Mouse (Mus musculus): ENCODE results near the gene Gm20518. TPM values are rescaled to one million over a fixed set of nuclear protein-coding genes. Genes with fewer than 3 reads are reported as not detected.

Gm20518 gene
- polyA plus RNA-seq, 2 experiments: 0.25 TPM; not detected in 1

DNA sequence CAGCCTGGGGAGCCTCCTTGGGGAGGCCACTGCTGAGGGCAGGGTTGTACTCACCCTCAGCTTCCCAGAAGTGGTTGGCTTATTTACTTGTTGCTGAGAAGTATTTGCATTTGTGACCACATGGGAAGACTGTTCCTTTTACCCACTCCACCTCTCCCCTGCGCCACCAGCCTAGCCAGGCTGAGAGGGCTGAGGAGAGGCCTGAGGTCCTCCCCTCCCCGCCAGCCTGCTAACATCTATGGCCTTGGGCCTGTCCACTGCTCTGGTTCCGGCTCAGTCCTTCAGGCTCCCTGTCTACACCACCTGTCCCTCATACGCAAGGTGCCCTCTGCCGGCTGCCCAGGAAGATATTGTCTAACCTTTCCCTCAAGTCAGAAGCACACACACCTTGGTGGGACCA is 95.8 kb downstream of the Gm20518 start:
- Histone ChIP-seq H3K27me3 (ENCODE audit: control insufficient read depth, insufficient read depth, low read length) (peaks cover 52% of the 10 kb centered on the region), H3K27ac (no peak overlapping the region), H3K4me3 (ENCODE audit: insufficient read depth in 1 of 2, low read depth in 2 of 2, low read length in 2 of 2) (no peak overlapping the region), H3K4me2 (ENCODE audit: low read depth) (no peak overlapping the region), H3K9ac (replicated peaks) (no peak overlapping the region), H3K36me3 (replicated peaks; ENCODE audit: control insufficient read depth, insufficient read depth, low read depth) (no peaks in the 10 kb centered on the region), H3K4me1 (replicated peaks; ENCODE audit: control insufficient read depth in 2 of 2, insufficient read depth in 2 of 2, low read length in 1 of 2) (no peaks in the 10 kb centered on the region), H3K9me3 (ENCODE audit: control insufficient read depth, low read length) (no peaks in the 10 kb centered on the region)
- DNase-seq (ENCODE audit: low read depth in 3 of 3, low spot score in 3 of 3) (no peak), ATAC-seq (ENCODE audit: insufficient read depth) (no peak)
- TF ChIP-seq EP300 (IDR thresholded peaks at IDR 0.05; ENCODE audit: low read depth) (no peak), CTCF (IDR thresholded peaks at IDR 0.05; ENCODE audit: low read depth) (peak; percentile 27; the same call in 1 of the 2 replicates)
- 57% methylated on average over 5 of the region's 5 CpGs for WGBS (ENCODE audit: insufficient replicate concordance)

DNA sequence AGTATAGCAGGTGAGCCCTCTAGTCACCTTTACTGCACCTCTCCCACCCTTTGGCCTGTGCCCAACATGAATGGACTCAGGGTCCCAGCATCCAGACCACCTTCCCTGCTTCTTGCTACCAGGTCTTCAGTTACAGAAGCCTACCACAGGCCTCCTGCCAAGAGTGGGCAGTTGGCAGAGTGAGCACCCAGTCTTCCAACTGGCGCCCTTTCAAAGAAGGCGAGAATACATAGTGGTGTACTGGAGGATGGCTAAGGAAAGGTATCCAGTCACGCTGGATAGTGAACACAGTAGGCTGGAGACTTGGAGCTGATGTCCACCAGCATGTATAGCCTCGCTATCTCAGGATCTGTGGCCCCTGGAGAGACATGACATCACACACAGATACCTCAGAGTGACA is 97.4 kb downstream of the Gm20518 start:
- Histone ChIP-seq H3K9me3 (ENCODE audit: control insufficient read depth, low read length) (no peaks in the 10 kb centered on the region), H3K4me3 (ENCODE audit: insufficient read depth in 1 of 2, low read depth in 2 of 2, low read length in 2 of 2) (no peak overlapping the region), H3K9ac (replicated peaks) (no peak overlapping the region), H3K36me3 (replicated peaks; ENCODE audit: control insufficient read depth, insufficient read depth, low read depth) (peaks cover 3% of the 10 kb centered on the region; the same call in 1 of the 2 replicates), H3K4me1 (replicated peaks; ENCODE audit: control insufficient read depth in 2 of 2, insufficient read depth in 2 of 2, low read length in 1 of 2) (no peaks in the 10 kb centered on the region), H3K4me2 (ENCODE audit: low read depth) (no peak overlapping the region), H3K27ac (no peak overlapping the region), H3K27me3 (ENCODE audit: control insufficient read depth, insufficient read depth, low read length) (peaks cover 39% of the 10 kb centered on the region)
- WGBS (ENCODE audit: insufficient replicate concordance): 65% methylated on average over 4 of the region's 4 CpGs
- no peak for ATAC-seq (ENCODE audit: insufficient read depth)
- no peak for TF ChIP-seq CTCF (IDR thresholded peaks at IDR 0.05; ENCODE audit: low read depth)
- TF ChIP-seq EP300 (IDR thresholded peaks at IDR 0.05; ENCODE audit: low read depth): no peak
- DNase-seq (ENCODE audit: low read depth in 3 of 3, low spot score in 3 of 3): no peak

DNA sequence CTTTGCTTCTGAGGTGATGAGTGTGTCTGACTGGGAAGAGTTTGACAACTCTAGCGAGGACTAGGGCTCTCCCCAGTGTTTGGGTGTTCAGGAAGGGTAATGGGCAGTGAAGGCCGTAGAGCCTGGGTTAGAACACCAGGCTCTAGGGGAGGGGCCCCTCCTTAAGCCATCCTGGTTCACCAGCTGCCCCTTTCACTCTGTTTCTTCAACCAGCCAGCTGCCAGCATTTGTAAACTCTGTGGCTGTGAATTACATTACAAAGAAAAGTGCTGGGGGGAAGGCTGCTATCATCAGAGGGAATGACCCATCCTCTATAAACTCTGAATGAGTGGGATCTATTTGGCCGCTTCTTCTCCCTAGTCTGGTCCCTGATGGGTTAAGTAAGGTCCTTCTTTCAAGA is 98.7 kb downstream of the Gm20518 start:
- TF ChIP-seq CTCF (IDR thresholded peaks at IDR 0.05; ENCODE audit: low read depth) (no peak), EP300 (IDR thresholded peaks at IDR 0.05; ENCODE audit: low read depth) (no peak)
- Histone ChIP-seq H3K4me3 (ENCODE audit: insufficient read depth in 1 of 2, low read depth in 2 of 2, low read length in 2 of 2) (no peak overlapping the region), H3K27ac (no peak overlapping the region), H3K9ac (replicated peaks) (no peak overlapping the region), H3K4me1 (replicated peaks; ENCODE audit: control insufficient read depth in 2 of 2, insufficient read depth in 2 of 2, low read length in 1 of 2) (no peaks in the 10 kb centered on the region), H3K4me2 (ENCODE audit: low read depth) (no peak overlapping the region), H3K9me3 (ENCODE audit: control insufficient read depth, low read length) (no peaks in the 10 kb centered on the region), H3K36me3 (replicated peaks; ENCODE audit: control insufficient read depth, insufficient read depth, low read depth) (peaks cover 3% of the 10 kb centered on the region; the same call in 1 of the 2 replicates), H3K27me3 (ENCODE audit: control insufficient read depth, insufficient read depth, low read length) (peaks cover 25% of the 10 kb centered on the region)
- WGBS (ENCODE audit: insufficient replicate concordance): 59% methylated on average over 3 of the region's 3 CpGs
- no peak for ATAC-seq (ENCODE audit: insufficient read depth)
- no peak for DNase-seq (ENCODE audit: low read depth in 3 of 3, low spot score in 3 of 3)

DNA sequence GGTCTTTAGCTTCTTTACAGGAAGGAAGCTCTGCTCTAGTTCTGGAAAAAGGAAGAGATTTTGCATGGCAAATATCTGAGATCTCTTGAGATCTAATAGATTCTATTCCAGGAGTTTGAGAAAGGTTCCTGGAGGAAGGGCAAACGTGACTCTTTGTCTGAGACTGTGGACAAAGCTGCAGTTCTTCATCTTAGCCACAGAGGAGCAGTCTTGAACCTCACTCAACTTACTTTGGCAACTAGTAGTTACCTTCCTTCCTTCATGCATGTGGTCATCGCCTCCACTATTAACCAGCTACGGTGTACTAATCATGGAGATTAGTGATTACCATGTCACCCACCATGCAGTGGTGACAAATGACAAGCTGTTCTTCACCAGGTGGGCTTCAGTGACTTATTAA is 106.1 kb downstream of the Gm20518 start:
- 60% methylated on average over 3 of the region's 3 CpGs for WGBS (ENCODE audit: insufficient replicate concordance)
- no peaks in the 10 kb centered on the region for H3K27me3 ChIP-seq (ENCODE audit: control insufficient read depth, insufficient read depth, low read length)
- no peaks in the 10 kb centered on the region for H3K9me3 ChIP-seq (ENCODE audit: control insufficient read depth, low read length)
- peaks cover 3% of the 10 kb centered on the region; the same call in 1 of the 2 replicates for H3K36me3 ChIP-seq (replicated peaks; ENCODE audit: control insufficient read depth, insufficient read depth, low read depth)
- no peaks in the 10 kb centered on the region for H3K4me1 ChIP-seq (replicated peaks; ENCODE audit: control insufficient read depth in 2 of 2, insufficient read depth in 2 of 2, low read length in 1 of 2)
- no peak overlapping the region for H3K4me3 ChIP-seq (ENCODE audit: insufficient read depth in 1 of 2, low read depth in 2 of 2, low read length in 2 of 2)
- ATAC-seq (ENCODE audit: insufficient read depth) (no peak), DNase-seq (ENCODE audit: low read depth in 3 of 3, low spot score in 3 of 3) (no peak)
- no peak overlapping the region for H3K4me2 ChIP-seq (ENCODE audit: low read depth)
- 0 out of 2 replicates have a peak, but pooled peaks have one; percentile 20 for TF ChIP-seq CTCF (IDR thresholded peaks at IDR 0.05; ENCODE audit: low read depth)
- no peak for TF ChIP-seq EP300 (IDR thresholded peaks at IDR 0.05; ENCODE audit: low read depth)
- H3K9ac ChIP-seq (replicated peaks): no peak overlapping the region
- H3K27ac ChIP-seq: no peak overlapping the region

Other genes with a start within 250 kb of the Gm20518 start
- 1.6 and 2.5 TPM in 2 replicates for gene Ccdc74a, start 245.2 kb downstream of the Gm20518 start, polyA plus RNA-seq (2012; rRNA removed)
- 2.6 and 3.4 TPM in 2 replicates for gene Ccdc74a, start 245.2 kb downstream of the Gm20518 start, polyA plus RNA-seq (2014; fragmentation: Nextera tagmentation; extraction: Ambion mirVana)
- 18.0 and 20.6 TPM in 2 replicates for gene Med15, start 158.8 kb downstream of the Gm20518 start, polyA plus RNA-seq (2012; rRNA removed)
- 11.4 and 14.8 TPM in 2 replicates for gene Med15, start 158.8 kb downstream of the Gm20518 start, polyA plus RNA-seq (2014; fragmentation: Nextera tagmentation; extraction: Ambion mirVana)
- gene Klhl22, start 132.1 kb downstream of the Gm20518 start, polyA plus RNA-seq (2012; rRNA removed): 13.1 and 14.0 TPM in 2 replicates
- gene Klhl22, start 132.1 kb downstream of the Gm20518 start, polyA plus RNA-seq (2014; fragmentation: Nextera tagmentation; extraction: Ambion mirVana): 10.8 and 11.6 TPM in 2 replicates
- gene Scarf2, start 94.4 kb downstream of the Gm20518 start, polyA plus RNA-seq (2012; rRNA removed): 3.4 and 4.3 TPM in 2 replicates
- 0.51 and 1.0 TPM in 2 replicates for gene Scarf2, start 94.4 kb downstream of the Gm20518 start, polyA plus RNA-seq (2014; fragmentation: Nextera tagmentation; extraction: Ambion mirVana)
- not detected in 2 replicates for gene B830017H08Rik, start 58.5 kb downstream of the Gm20518 start, polyA plus RNA-seq (2012; rRNA removed)
- not detected in 2 replicates for gene B830017H08Rik, start 58.5 kb downstream of the Gm20518 start, polyA plus RNA-seq (2014; fragmentation: Nextera tagmentation; extraction: Ambion mirVana)
- 1.3 and 1.6 TPM in 2 replicates for gene Car15, start 53.3 kb downstream of the Gm20518 start, polyA plus RNA-seq (2012; rRNA removed)
- not detected in 2 replicates for gene Car15, start 53.3 kb downstream of the Gm20518 start, polyA plus RNA-seq (2014; fragmentation: Nextera tagmentation; extraction: Ambion mirVana)
- not detected in 2 replicates for gene Tssk1, start 2.6 kb upstream of the Gm20518 start, polyA plus RNA-seq (2012; rRNA removed)
- gene Tssk1, start 2.6 kb upstream of the Gm20518 start, polyA plus RNA-seq (2014; fragmentation: Nextera tagmentation; extraction: Ambion mirVana): not detected in 2 replicates
- 14.2 and 16.3 TPM in 2 replicates for gene Dgcr2, start 6.9 kb upstream of the Gm20518 start, polyA plus RNA-seq (2012; rRNA removed)
- gene Dgcr2, start 6.9 kb upstream of the Gm20518 start, polyA plus RNA-seq (2014; fragmentation: Nextera tagmentation; extraction: Ambion mirVana): 13.2 and 15.5 TPM in 2 replicates
- gene Tssk2, start 7.0 kb upstream of the Gm20518 start, polyA plus RNA-seq (2012; rRNA removed): not detected in 2 replicates
- gene Tssk2, start 7.0 kb upstream of the Gm20518 start, polyA plus RNA-seq (2014; fragmentation: Nextera tagmentation; extraction: Ambion mirVana): not detected in 2 replicates
- 6.3 and 7.5 TPM in 2 replicates for gene Ess2, start 19.7 kb upstream of the Gm20518 start, polyA plus RNA-seq (2012; rRNA removed)
- gene Ess2, start 19.7 kb upstream of the Gm20518 start, polyA plus RNA-seq (2014; fragmentation: Nextera tagmentation; extraction: Ambion mirVana): 6.8 and 7.6 TPM in 2 replicates
- not detected in 2 replicates for gene Gsc2, start 23.4 kb upstream of the Gm20518 start, polyA plus RNA-seq (2012; rRNA removed)
- gene Gsc2, start 23.4 kb upstream of the Gm20518 start, polyA plus RNA-seq (2014; fragmentation: Nextera tagmentation; extraction: Ambion mirVana): not detected in 2 replicates
- 33.4 and 41.7 TPM in 2 replicates for gene Slc25a1, start 36.5 kb upstream of the Gm20518 start, polyA plus RNA-seq (2012; rRNA removed)
- 50.6 and 57.2 TPM in 2 replicates for gene Slc25a1, start 36.5 kb upstream of the Gm20518 start, polyA plus RNA-seq (2014; fragmentation: Nextera tagmentation; extraction: Ambion mirVana)
- 0.13 and 0.38 TPM in 2 replicates for gene Vpreb2, start 88.8 kb upstream of the Gm20518 start, polyA plus RNA-seq (2012; rRNA removed)
- gene Vpreb2, start 88.8 kb upstream of the Gm20518 start, polyA plus RNA-seq (2014; fragmentation: Nextera tagmentation; extraction: Ambion mirVana): 0.66 and 0.88 TPM in 2 replicates
- 11.4 and 12.5 TPM in 2 replicates for gene Dgcr6, start 161.2 kb upstream of the Gm20518 start, polyA plus RNA-seq (2012; rRNA removed)
- 22.1 and 22.5 TPM in 2 replicates for gene Dgcr6, start 161.2 kb upstream of the Gm20518 start, polyA plus RNA-seq (2014; fragmentation: Nextera tagmentation; extraction: Ambion mirVana)
- 4.3 and 5.5 TPM in 2 replicates for gene Prodh, start 198.5 kb upstream of the Gm20518 start, polyA plus RNA-seq (2012; rRNA removed)
- 2.6 and 3.2 TPM in 2 replicates for gene Prodh, start 198.5 kb upstream of the Gm20518 start, polyA plus RNA-seq (2014; fragmentation: Nextera tagmentation; extraction: Ambion mirVana)
- gene Rtn4r, start 236.0 kb upstream of the Gm20518 start, polyA plus RNA-seq (2012; rRNA removed): 0.52 and 0.91 TPM in 2 replicates
- 0.32 and 0.46 TPM in 2 replicates for gene Rtn4r, start 236.0 kb upstream of the Gm20518 start, polyA plus RNA-seq (2014; fragmentation: Nextera tagmentation; extraction: Ambion mirVana)

Measured in liver, embryonic 14.5 days (tissue).